Mouse (Mus musculus) cerebellum, adult 9-10 months (tissue): ENCODE measurements around the gene Mgarp.
A peak's percentile ranks its signal among the peaks of the same experiment; 100 is the strongest.
"Not testable (repeated sequence)": the region's sequence is repeated elsewhere in the genome, so short reads cannot be mapped to it uniquely, and the experiment has no call there.

ENCODE experiments used
- DNase-seq: peaks from one replicate; pipeline ENCODE4 v3.0.0; 2022

Gene Mgarp

GRCm38 (mm10) chr3:51364703-51365516, 31.6 kb downstream of the Mgarp start:
- DNase-seq: peak; percentile 90

DNA sequence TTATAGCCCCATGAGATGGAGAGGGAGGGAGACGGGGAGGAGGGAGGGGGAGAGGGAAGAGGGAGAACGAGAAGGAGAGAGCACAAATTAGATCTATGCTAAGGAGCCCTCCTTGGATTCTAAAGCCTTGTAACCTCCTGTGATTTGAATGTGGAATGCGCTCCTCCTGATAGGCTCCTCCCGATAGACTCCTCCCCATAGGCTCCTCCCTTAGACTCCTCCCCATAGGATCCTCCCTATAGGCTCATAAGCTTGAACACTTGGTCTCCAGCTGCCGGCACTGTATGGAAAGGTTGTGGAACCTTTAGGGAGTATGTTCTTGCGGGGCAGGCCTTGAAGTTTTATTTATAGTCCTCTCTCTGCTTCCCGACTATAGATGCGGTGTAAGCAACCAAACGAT, 35.5 kb downstream of the Mgarp start:
- DNase-seq: no peak

GRCm38 (mm10) chr3:51359558-51360307, 36.8 kb downstream of the Mgarp start:
- DNase-seq: no peak

- DNase-seq: peak; percentile 54
Measured at GRCm38 (mm10) chr3:51358660-51359557, 37.6 kb downstream of the Mgarp start.

DNA sequence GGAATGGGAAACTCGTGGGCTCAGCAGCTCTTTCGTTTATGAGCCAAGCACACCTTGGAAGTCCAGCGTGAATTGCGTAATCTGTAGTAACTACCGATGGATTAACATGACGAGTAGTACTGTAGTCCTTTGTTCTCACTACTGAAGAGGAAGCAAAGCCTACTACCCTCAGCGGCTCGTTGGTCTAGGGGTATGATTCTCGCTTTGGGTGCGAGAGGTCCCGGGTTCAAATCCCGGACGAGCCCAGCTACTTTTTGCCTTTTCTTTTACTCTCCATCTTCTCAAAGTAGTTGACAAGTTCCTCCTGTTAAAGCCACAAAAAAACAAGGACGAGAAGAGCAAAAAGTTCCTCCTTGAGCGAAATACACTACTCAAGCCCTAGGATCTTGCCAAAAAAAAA, 38.4 kb downstream of the Mgarp start:
- DNase-seq: peak; percentile 49

- DNase-seq: no peak
Measured at GRCm38 (mm10) chr3:51357624-51358023, 38.9 kb downstream of the Mgarp start.

DNA sequence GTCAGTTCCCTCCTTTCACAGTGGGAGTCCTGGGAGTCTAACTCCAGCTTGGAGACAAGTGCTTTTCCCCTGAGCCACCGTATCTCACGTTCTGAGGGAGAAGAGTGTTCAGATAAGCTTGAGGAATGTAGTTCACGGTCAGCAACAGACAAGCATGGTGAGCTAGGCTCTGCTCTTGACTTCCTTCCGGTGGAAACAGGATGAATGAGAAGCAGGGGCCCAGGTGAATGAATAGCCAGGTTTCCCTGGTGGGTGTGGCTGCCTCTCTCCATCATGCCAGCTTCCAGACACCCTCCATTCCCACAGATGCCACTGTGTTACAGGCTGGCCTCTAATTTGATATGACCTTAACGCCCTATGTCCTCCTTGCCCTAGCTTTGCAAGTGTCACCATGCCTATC, 39.5 kb downstream of the Mgarp start:
- DNase-seq: no peak

GRCm38 (mm10) chr3:51354956-51355355, 41.6 kb downstream of the Mgarp start:
- not testable (repeated sequence) for DNase-seq

- DNase-seq: no peak
Measured at GRCm38 (mm10) chr3:51354034-51354427, 42.5 kb downstream of the Mgarp start.

GRCm38 (mm10) chr3:51353325-51354033, 43.1 kb downstream of the Mgarp start:
- DNase-seq: peak; percentile 62

DNA sequence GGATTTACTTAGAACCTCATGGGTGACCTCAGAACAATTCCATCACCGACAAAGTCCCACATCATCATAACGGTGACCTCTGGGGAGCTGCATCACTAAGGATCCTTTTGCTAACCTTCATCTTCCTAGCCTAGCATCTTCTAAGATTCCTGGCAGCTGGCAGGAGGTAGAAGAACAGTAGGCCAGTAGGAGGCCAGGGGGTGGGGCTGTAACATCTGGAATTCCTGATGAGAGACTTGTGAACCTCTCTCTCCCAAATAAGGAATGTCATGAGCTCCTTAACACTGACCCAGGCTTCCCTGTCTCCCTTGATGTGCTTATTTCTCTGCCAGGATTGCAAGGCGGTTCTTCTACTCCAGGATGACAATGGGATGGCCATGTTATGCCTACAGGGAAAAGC, 45.7 kb downstream of the Mgarp start:
- DNase-seq: no peak

GRCm38 (mm10) chr3:51348646-51349238, 47.8 kb downstream of the Mgarp start:
- DNase-seq: no peak

GRCm38 (mm10) chr3:51345017-51345416, 51.5 kb downstream of the Mgarp start:
- DNase-seq: not testable (repeated sequence)

DNA sequence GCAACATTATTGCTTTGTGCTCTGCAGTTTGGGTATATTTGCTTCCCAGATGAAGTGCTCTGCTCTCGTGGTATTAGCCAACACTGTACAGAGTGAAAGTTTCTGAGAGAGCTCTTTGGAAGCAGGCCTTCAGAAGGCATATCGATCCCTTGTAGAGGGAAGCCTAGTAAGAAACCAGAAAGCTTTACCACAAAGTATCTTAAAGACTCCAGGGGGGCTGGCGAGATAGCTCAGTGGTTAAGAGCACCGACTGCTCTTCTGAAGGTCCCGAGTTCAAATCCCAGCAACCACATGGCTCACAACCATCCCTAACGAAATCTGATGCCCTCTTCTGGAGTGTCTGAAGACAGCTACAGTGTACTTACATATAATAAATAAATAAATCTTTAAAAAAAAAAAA, 52.4 kb downstream of the Mgarp start:
- peak; percentile 39 for DNase-seq

- DNase-seq: peak; percentile 36
Measured at GRCm38 (mm10) chr3:51343260-51343659, 53.3 kb downstream of the Mgarp start.

DNA sequence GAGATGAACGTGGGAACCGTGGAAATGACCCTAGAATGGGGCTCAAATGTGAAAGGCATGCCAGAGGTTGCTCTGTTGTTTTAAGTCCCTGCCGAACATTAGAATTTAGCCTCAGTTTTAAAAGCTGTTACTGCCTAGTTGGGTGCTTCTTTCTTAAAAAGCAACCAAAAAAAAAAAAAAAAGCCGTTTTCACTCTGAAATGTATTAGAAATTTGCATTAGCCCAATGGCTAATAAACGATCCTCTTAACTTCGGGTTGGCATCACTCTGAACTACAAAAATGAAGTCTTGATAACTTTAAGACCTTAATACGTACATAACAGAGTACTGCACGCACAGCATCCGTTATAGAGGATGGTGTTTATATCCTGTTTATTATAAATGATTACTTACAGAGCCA, 54.4 kb downstream of the Mgarp start:
- DNase-seq: peak; percentile 34

GRCm38 (mm10) chr3:51341268-51342081, 55.1 kb downstream of the Mgarp start:
- DNase-seq: peak; percentile 76

DNA sequence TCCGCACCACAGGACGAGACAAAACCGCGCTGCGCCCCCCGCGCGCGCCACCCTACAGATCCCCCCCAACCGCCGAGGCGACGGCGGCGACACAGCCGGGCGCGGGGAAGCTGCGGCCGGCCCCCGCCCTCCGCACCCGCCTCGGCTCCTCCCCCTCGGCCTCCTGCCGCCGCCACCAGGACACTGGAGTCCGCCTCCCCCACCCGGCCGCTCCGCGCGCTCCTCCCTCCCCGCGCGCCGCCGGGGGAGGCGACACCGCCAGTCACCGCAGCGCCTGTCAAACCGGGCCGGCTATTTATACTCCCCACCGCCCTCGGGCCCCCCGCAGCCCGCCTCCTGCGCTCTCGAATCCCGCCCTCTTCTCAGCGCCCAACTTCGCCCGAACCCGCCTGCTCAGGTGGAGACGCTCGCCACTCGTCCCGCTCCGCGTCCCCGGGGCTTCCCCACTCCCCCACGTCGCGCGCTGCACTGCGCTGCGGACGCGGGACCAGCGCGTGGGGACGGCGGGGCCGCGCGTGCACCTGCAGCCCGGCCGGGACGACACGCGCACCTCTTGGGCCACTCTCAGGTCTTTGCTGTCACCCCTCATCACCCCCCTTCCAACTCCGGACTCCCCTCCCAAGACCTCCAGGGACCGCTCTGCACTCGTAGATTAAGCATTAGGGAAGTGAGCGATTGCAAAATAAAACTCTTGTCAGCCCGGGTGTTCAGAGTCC, 55.8 kb downstream of the Mgarp start, which contains the start of gene Elf2:
Elf2 (minus strand) TSS at position 112 of the 716 bp plus-strand sequence.
- DNase-seq: peak; percentile 86

- DNase-seq: peak; percentile 52
Measured at GRCm38 (mm10) chr3:51339734-51340551, 56.6 kb downstream of the Mgarp start.
